Mouse (Mus musculus) intestine, embryonic 16.5 days (tissue): ENCODE measurements around the gene Foxo1. TPM values are rescaled to one million over a fixed set of nuclear protein-coding genes. Genes with fewer than 3 reads are reported as not detected.
A peak's percentile ranks its signal among the peaks of the same experiment; 100 is the strongest.

Experiments used
- ATAC-seq: fragments of 200-750 bp; cut with Nextera tagmentation; 2 replicates; pipeline ENCODE4 v1.8.0; 2017; ENCODE audit warnings: moderate TSS enrichment, moderate library complexity
- H3K27ac ChIP-seq: fragments of 300-500 bp; sonication (generic); 2 replicates; pipeline ENCODE4 v1.5.1; 2014; ENCODE audit warnings: mild to moderate bottlenecking, low read length
- H3K27me3 ChIP-seq: fragments of 300-500 bp; sonication (generic); replicated peaks from 2 replicates; pipeline ENCODE4 v1.6.1; 2014; ENCODE audit warnings: low read length, control low read depth, mixed read lengths; ENCODE audit not compliant: control insufficient read depth, insufficient read depth
- H3K36me3 ChIP-seq: fragments of 300-500 bp; sonication (generic); 2 replicates; pipeline ENCODE4 v1.6.1; 2014; ENCODE audit warnings: low read length, control low read depth; ENCODE audit not compliant: control insufficient read depth, insufficient read depth
- H3K4me1 ChIP-seq: fragments of 300-500 bp; sonication (generic); 2 replicates; pipeline ENCODE4 v1.6.1; 2014; ENCODE audit warnings: low read length, control low read depth, mixed read lengths; ENCODE audit not compliant: control insufficient read depth, insufficient read depth
- H3K4me2 ChIP-seq: fragments of 300-500 bp; sonication (generic); 2 replicates; pipeline ENCODE4 v1.6.1; 2014; ENCODE audit warnings: low read depth, low read length, control low read depth
- H3K4me3 ChIP-seq: fragments of 300-500 bp; sonication (generic); 2 replicates; pipeline ENCODE4 v1.5.1; 2014; ENCODE audit warnings: mild to moderate bottlenecking, low read length
- H3K9ac ChIP-seq: fragments of 300-500 bp; sonication (generic); 2 replicates; pipeline ENCODE4 v1.6.1; 2014; ENCODE audit warnings: low read depth, low read length
- H3K9me3 ChIP-seq: fragments of 300-500 bp; sonication (generic); 2 replicates; pipeline ENCODE4 v1.6.1; 2016; ENCODE audit warnings: low read length, control low read depth; ENCODE audit not compliant: control insufficient read depth
- WGBS: fragments of 180-500 bp; shearing (Covaris S2); extraction: QIAGEN DNeasy Blood & Tissue Kit; methylation state at CpG from one replicate; pipeline ENCODE4 v1.1.7; 2014; 5-methylcytosine and 5-hydroxymethylcytosine counted together
- polyA plus RNA-seq: library from polyadenylated mRNA; unstranded; fragments of >200 nt; fragmentation: Nextera tagmentation; extraction: Ambion mirVana; gene quantifications from 2 replicates; pipeline ENCODE4 v1.2.1, GENCODE M21; 2015

The Foxo1 gene
- polyA plus RNA-seq, 1 experiment from 2014 or later: 3.5 TPM

DNA sequence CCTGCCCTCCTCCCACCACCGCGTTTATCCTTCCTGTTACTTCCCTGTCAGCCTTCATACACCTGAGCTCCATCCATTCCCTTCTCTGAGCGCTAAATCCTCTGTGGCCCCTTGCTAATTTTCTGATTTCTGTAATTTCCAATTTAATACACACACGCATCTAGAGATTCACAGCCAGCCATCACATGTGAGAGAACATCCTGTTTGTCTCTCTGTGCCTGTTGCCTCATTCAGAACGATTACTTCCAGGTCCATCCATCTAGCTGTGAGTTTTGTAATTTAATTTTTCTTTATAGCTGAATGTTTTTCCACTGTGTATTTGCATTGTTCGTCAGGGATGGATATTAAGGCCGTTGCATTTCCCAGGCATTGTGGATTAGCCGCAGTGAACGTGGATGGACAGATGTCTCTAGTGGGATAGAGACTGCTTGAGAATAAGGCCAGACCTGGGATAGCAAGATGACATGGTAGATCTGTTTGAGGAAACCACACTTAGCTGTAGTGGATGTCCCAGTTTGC is 7.0 kb downstream of the Foxo1 start:
- H3K9me3 ChIP-seq: no peaks in the 10 kb centered on the region
- WGBS: 76% methylated on average over 9 of the region's 9 CpGs
- no peak overlapping the region for H3K4me2 ChIP-seq
- H3K27me3 ChIP-seq: no peaks in the 10 kb centered on the region
- no peaks in the 10 kb centered on the region for H3K36me3 ChIP-seq
- no peak overlapping the region for H3K27ac ChIP-seq
- ATAC-seq: no peak
- H3K4me3 ChIP-seq: no peak overlapping the region
- peaks cover 15% of the 10 kb centered on the region for H3K4me1 ChIP-seq
- no peak overlapping the region for H3K9ac ChIP-seq

DNA sequence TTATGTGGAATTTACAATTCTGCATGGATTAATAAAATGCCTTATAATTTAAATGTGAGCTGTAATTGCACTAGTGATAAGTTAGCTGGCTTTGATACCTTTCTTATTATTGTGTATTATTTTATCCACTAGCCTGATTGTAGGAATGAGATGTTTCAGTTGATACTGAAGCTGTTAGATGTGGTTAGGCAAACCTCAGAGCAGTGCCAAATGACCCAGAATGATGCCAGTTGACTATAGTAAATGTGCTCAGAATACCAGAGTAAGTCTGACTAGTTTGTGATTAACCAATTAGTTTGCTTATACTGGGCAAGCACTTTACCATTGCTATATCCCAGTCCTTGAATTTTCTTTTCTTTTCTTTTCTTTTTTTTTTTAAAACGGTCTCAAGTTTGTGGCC is 12.5 kb downstream of the Foxo1 start:
- H3K36me3 ChIP-seq: no peaks in the 10 kb centered on the region
- no peaks in the 10 kb centered on the region for H3K27me3 ChIP-seq
- no peak overlapping the region for H3K27ac ChIP-seq
- H3K4me2 ChIP-seq: no peak overlapping the region
- H3K4me3 ChIP-seq: no peak overlapping the region
- H3K9me3 ChIP-seq: no peaks in the 10 kb centered on the region
- no peak overlapping the region for H3K9ac ChIP-seq
- WGBS: 79% methylated on average over 1 of the region's 1 CpGs
- H3K4me1 ChIP-seq: peaks cover 5% of the 10 kb centered on the region; the same call in 1 of the 2 replicates
- ATAC-seq: no peak

DNA sequence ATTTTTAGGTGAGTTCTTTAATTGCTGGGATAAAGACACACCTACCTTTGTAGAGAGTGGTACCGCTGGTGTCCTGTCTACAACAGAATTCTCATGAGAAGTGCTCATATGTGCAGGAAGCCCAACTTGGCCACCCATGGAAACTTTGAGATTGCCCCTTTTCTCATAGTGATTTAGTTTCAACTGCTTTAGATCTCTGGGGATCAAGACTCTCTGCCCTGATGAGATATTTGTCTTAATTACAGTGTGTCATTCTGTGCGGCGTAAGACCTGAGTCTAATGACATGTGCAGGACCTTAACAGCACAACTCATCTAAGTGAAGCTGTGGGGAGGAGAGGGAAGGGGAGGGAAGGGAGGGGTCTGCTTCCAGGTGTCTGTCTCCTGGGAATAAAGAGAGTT is 13.7 kb downstream of the Foxo1 start:
- peaks cover 5% of the 10 kb centered on the region; the same call in 1 of the 2 replicates for H3K4me1 ChIP-seq
- H3K9ac ChIP-seq: no peak overlapping the region
- 0 out of 2 replicates have a peak overlapping the region, but pooled peaks have one; percentile 2 for H3K4me2 ChIP-seq
- no peak overlapping the region for H3K4me3 ChIP-seq
- H3K36me3 ChIP-seq: no peaks in the 10 kb centered on the region
- H3K9me3 ChIP-seq: no peaks in the 10 kb centered on the region
- peak overlapping the region; percentile 47 for H3K27ac ChIP-seq
- ATAC-seq: peak; percentile 55
- WGBS: 74% methylated on average over 3 of the region's 3 CpGs
- H3K27me3 ChIP-seq: no peaks in the 10 kb centered on the region

DNA sequence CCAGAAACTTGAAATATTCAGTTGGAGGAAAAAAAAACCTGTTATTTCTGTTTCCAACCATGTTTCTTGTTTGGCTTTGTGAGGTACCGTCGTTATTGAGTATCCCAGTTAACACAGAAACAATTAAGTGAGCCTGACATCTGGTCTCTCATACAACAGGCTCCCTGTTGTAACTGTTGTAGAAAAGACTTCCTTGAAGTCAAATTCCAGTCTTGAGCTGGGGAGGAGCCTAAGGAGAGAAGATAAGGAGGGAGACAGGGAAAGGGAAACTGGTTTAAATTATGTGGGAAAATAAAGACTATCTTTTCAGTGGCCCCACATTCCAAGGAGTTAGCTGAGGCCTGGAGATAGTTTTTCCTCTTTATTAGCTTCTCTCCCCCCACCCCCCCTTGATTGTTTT is 14.2 kb downstream of the Foxo1 start:
- H3K4me2 ChIP-seq: 0 out of 2 replicates have a peak overlapping the region, but pooled peaks have one; percentile 2
- H3K27ac ChIP-seq: peak overlapping the region; percentile 47
- peak; percentile 92 for ATAC-seq
- no peak overlapping the region for H3K4me3 ChIP-seq
- no peaks in the 10 kb centered on the region for H3K9me3 ChIP-seq
- no peak overlapping the region for H3K9ac ChIP-seq
- H3K4me1 ChIP-seq: peaks cover 5% of the 10 kb centered on the region; the same call in 1 of the 2 replicates
- WGBS: 26% methylated on average over 2 of the region's 2 CpGs
- no peaks in the 10 kb centered on the region for H3K27me3 ChIP-seq
- H3K36me3 ChIP-seq: no peaks in the 10 kb centered on the region

DNA sequence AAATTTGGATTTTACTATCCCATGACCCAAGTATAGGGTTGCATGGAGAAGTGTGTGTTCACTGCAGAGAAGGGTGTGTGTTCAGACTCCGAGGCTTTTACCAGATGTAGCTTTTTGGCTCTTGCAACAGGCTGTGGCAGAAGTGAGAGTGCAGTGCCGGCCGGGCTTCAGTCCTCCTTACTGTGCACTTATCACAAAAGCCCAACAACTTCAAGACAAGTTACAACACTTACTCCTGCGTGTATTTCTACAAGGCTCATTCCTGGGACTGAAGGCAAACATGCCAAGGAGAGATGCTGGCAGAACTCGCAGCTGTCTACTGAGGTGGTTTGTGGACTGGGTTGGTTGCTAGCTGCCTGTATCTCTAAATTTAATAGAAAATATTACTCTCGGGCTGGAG is 15.4 kb downstream of the Foxo1 start:
- ATAC-seq: no peak
- 81% methylated on average over 6 of the region's 6 CpGs for WGBS
- H3K9me3 ChIP-seq: no peaks in the 10 kb centered on the region
- H3K9ac ChIP-seq: no peak overlapping the region
- H3K27me3 ChIP-seq: no peaks in the 10 kb centered on the region
- no peak overlapping the region for H3K4me3 ChIP-seq
- peaks cover 5% of the 10 kb centered on the region; the same call in 1 of the 2 replicates for H3K4me1 ChIP-seq
- H3K4me2 ChIP-seq: no peak overlapping the region
- H3K27ac ChIP-seq: no peak overlapping the region
- H3K36me3 ChIP-seq: no peaks in the 10 kb centered on the region

DNA sequence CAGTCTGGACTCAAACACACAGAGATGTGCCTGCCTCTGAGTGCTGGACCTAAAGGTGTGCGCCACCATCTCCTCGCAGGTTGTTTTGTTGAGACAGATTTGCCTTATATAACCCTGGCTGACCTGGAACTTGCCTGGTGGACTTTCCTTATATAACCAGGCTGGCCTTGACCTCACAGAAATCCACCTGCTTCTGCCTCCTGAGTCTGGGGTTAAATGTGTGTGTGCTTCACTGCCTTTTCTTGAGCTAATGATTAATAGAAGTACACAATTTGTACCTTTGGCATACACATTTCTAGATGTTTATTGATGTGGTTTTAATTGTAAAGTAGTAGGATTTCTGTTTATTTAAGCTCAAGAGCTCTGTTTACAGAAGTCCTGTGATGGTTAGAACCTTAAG is 22.7 kb downstream of the Foxo1 start:
- H3K9ac ChIP-seq: no peak overlapping the region
- ATAC-seq: no peak
- H3K27ac ChIP-seq: no peak overlapping the region
- H3K36me3 ChIP-seq: no peaks in the 10 kb centered on the region
- H3K27me3 ChIP-seq: no peaks in the 10 kb centered on the region
- H3K4me2 ChIP-seq: no peak overlapping the region
- H3K9me3 ChIP-seq: no peaks in the 10 kb centered on the region
- H3K4me3 ChIP-seq: no peak overlapping the region
- H3K4me1 ChIP-seq: peaks cover 10% of the 10 kb centered on the region
- WGBS: 90% methylated on average over 2 of the region's 2 CpGs

DNA sequence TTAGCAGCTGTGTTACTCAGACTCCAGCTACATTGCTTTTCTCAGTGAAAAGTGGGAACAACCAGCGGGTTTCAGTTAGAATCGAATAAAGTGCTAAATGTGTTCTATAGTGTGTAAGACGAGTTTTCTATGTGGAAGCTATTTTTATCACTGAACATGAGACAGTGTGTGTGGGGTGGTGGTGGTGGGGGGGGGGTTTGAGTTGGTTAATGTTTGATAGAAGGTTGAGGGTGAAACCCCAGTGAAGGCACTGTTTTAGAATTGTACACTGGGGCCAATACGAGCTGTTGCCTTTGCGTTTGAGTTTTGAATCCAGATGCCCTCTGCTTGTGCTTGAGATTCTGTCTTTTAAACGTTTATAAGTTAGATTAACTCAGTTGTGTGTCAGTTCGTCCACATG is 24.4 kb downstream of the Foxo1 start:
- H3K9me3 ChIP-seq: no peaks in the 10 kb centered on the region
- H3K36me3 ChIP-seq: no peaks in the 10 kb centered on the region
- no peak overlapping the region for H3K4me2 ChIP-seq
- H3K27me3 ChIP-seq: no peaks in the 10 kb centered on the region
- peaks cover 14% of the 10 kb centered on the region for H3K4me1 ChIP-seq
- H3K9ac ChIP-seq: no peak overlapping the region
- 56% methylated on average over 7 of the region's 7 CpGs for WGBS
- no peak overlapping the region for H3K27ac ChIP-seq
- ATAC-seq: no peak; the same call in 1 of the 2 replicates
- no peak overlapping the region for H3K4me3 ChIP-seq

DNA sequence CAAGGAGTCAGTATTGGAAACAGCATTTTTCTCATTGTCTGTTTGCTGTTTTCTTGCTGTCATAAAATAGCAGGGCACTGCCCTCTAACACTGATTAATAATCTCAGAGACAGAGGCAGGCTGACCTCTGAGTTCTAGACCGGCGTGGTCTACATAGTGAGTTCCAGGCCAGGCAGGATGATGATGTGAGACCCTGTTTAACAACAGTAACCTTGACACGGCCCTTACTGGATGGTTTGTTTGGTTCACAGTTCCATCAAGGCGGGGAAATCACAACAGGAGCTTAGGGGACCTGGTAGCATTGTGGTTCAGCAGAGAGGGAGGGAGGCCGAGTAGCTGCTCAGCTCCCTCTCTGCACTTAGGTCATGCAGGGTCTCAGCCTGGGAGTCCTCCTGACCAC is 25.8 kb downstream of the Foxo1 start:
- Histone ChIP-seq H3K27me3 (no peaks in the 10 kb centered on the region), H3K36me3 (no peaks in the 10 kb centered on the region), H3K4me1 (peaks cover 15% of the 10 kb centered on the region), H3K4me3 (no peak overlapping the region), H3K9me3 (no peaks in the 10 kb centered on the region), H3K9ac (no peak overlapping the region), H3K4me2 (no peak overlapping the region), H3K27ac (no peak overlapping the region)
- ATAC-seq: no peak
- WGBS: 61% methylated on average over 5 of the region's 5 CpGs

DNA sequence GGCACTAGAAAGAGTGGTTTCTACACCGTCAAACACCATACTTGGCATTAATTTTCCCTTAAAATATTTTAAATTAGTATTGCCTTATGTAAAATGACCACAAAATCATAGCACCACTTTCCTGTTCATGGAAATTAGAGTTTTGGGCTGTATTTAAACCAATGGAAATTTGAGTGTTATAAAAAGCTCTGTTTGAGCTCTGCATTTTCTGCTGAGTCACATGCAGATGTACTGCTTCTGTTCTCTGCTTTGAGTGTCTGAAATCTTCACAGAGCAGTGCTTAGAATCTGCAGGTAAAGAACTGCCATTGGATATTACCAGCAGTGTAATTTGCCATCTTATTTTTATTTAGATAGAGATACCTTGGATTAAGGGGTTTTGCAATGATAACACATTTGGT is 27.6 kb downstream of the Foxo1 start:
- peaks cover 21% of the 10 kb centered on the region for H3K4me1 ChIP-seq
- no peak overlapping the region for H3K4me2 ChIP-seq
- H3K27me3 ChIP-seq: no peaks in the 10 kb centered on the region
- H3K9ac ChIP-seq: no peak overlapping the region
- no peak overlapping the region for H3K27ac ChIP-seq
- no peaks in the 10 kb centered on the region for H3K9me3 ChIP-seq
- H3K4me3 ChIP-seq: no peak overlapping the region
- no peak for ATAC-seq
- WGBS: 98% methylated on average over 1 of the region's 1 CpGs
- no peaks in the 10 kb centered on the region for H3K36me3 ChIP-seq

DNA sequence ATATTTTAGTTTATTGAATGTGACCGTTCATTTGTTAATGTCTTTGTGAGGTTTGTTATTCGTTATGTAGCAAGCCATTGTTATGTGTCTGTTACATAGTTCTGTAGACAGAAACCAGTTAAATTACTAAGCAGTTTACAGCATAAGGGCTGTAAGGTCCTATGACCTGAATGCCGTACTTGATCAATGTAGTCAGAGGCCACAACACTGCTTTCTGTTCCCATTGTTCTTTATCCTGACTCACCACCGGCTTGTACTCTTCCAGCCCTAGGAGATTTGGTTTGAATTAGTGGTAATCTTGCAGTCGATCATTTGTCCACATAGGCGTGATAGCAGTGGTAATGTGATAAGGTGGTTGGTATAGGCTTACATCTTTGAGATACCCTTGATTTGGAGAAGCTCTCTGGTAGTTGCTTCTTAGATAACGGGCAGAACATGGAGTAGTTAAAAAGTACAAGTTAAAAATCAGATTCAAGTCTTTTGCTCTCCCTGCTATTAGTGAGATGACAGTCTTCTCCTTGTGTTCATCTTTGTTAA is 28.2 kb downstream of the Foxo1 start:
- ATAC-seq: no peak
- no peaks in the 10 kb centered on the region for H3K36me3 ChIP-seq
- WGBS: 62% methylated on average over 7 of the region's 7 CpGs
- H3K4me3 ChIP-seq: no peak overlapping the region
- no peak overlapping the region for H3K9ac ChIP-seq
- no peak overlapping the region for H3K4me2 ChIP-seq
- no peaks in the 10 kb centered on the region for H3K9me3 ChIP-seq
- H3K27ac ChIP-seq: no peak overlapping the region
- H3K27me3 ChIP-seq: no peaks in the 10 kb centered on the region
- peaks cover 21% of the 10 kb centered on the region for H3K4me1 ChIP-seq
